In the genomic region with DNA sequence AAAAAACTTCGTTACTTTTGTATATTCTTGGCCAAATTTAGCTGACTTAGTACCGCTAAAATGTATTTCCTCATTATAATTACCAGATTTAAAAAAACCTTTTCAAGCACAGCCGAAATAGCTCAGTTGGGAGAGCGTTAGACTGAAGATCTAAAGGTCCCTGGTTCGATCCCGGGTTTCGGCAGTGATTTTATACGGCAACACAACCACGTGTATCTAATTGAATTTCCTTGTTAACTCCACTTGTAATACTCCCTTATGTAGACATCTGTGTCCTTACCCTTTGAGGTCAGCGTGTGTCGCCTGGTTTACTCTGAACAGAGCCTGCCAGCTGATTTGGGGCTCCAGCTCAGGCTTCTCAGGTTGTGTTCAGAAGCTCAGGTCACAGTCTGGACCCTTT, we compare ENCODE assay signal across 8 mouse cellular contexts. TPM values are rescaled to one million over a fixed set of nuclear protein-coding genes. Genes with fewer than 3 reads are reported as not detected.
DNase-seq lines count a peak whose midpoint lies in the region; ATAC-seq and TF ChIP-seq lines count a peak whose summit lies in the region.

No protein-coding gene starts in this region.

- peak overlapping the region; percentile 38 for H3K4me2 ChIP-seq in hindbrain, postnatal 0 days (ENCODE audit: low read depth, low read length)

- no peaks in the 10 kb centered on the region for H3K36me3 ChIP-seq in hindbrain, postnatal 0 days (ENCODE audit: insufficient read depth, low read length)
- H3K36me3 ChIP-seq in midbrain, embryonic 10.5 days: no peaks in the 10 kb centered on the region

- H3K9me3 ChIP-seq in hindbrain, postnatal 0 days (ENCODE audit: low read length): no peaks in the 10 kb centered on the region
- H3K9me3 ChIP-seq in midbrain, embryonic 10.5 days (replicated peaks): no peaks in the 10 kb centered on the region

- H3K4me1 ChIP-seq in hindbrain, postnatal 0 days (ENCODE audit: insufficient read depth, low read length): 0 out of 2 replicates have a peak, but pooled peaks cover 3% of the 10 kb centered on the region
- H3K4me1 ChIP-seq in midbrain, embryonic 10.5 days: peaks cover 17% of the 10 kb centered on the region

- H3K9ac ChIP-seq in hindbrain, postnatal 0 days (replicated peaks; ENCODE audit: low read length): no peak overlapping the region

- peak overlapping the region; percentile 17 for H3K4me3 ChIP-seq in hindbrain, postnatal 0 days (ENCODE audit: low read length)
- H3K4me3 ChIP-seq in midbrain, embryonic 10.5 days: peak overlapping the region; percentile 41

- no peak for TF ChIP-seq CTCF in hindbrain, postnatal 0 days (IDR thresholded peaks at IDR 0.05; ENCODE audit: low read depth)

- peak overlapping the region; percentile 12; the same call in 1 of the 2 replicates for H3K27ac ChIP-seq in hindbrain, postnatal 0 days
- H3K27ac ChIP-seq in midbrain, embryonic 10.5 days (replicated peaks): no peak overlapping the region

- DNase-seq in layer of hippocampus, adult 11-12 months (ENCODE audit: low spot score): peak; percentile 67
- DNase-seq in layer of hippocampus, adult 9-10 months (ENCODE audit: low spot score): no peak
- peak; percentile 75 to 84 for DNase-seq in cerebellum, postnatal 14 days
- peak; percentile 42 for DNase-seq in gastrocnemius, postnatal 14 days
- peak; percentile 77 for DNase-seq in hindbrain, postnatal 0 days (ENCODE audit: low spot score)
- peak; percentile 51 for DNase-seq in left cerebral cortex, postnatal 4 days
- peak; percentile 73 for DNase-seq in midbrain, embryonic 10.5 days (ENCODE audit: low spot score)
- peak; percentile 38 to 69 for DNase-seq in spleen, adult 18-20 months

- WGBS in hindbrain, postnatal 0 days: 2% methylated on average over 11 of the region's 11 CpGs
- 1% methylated on average over 11 of the region's 11 CpGs for WGBS in midbrain, embryonic 10.5 days

- intact Hi-C loops in gastrocnemius, postnatal 14 days (cut with DNase I; ENCODE audit: low total_unique reads): no loop called here
- intact Hi-C loops in left cerebral cortex, postnatal 4 days (cut with DNase I): loop anchor here (10.0 kb wide), 1 partner anchor 793 kb away; a partner anchor contains a TSS

- H3K27me3 ChIP-seq in hindbrain, postnatal 0 days (ENCODE audit: insufficient read depth, low read length): no peaks in the 10 kb centered on the region
- H3K27me3 ChIP-seq in midbrain, embryonic 10.5 days (ENCODE audit: low read depth, poor library complexity, severe bottlenecking): no peaks in the 10 kb centered on the region; the same call in 1 of the 2 replicates

- peak; percentile 66 for ATAC-seq in hindbrain, postnatal 0 days

RNA-seq across cellular contexts. Expression of a gene that starts 36.4 kb away (rescaled TPM):
- 10 to 100 TPM; 70.8 to 71.5 TPM for total RNA-seq in gastrocnemius, postnatal 14 days (2021)
- 25.5 and 28.0 TPM in 2 replicates for total RNA-seq in hindbrain, postnatal 0 days (2014; rRNA removed)
- 2.5 and 2.6 TPM in 2 replicates for polyA plus RNA-seq in hindbrain, postnatal 0 days (2015; fragmentation: Nextera tagmentation; extraction: Ambion mirVana)
- 10 to 100 TPM; 52.5 to 54.4 TPM for total RNA-seq in left cerebral cortex, postnatal 4 days (2021)
- polyA plus RNA-seq in midbrain, embryonic 10.5 days (2016; fragmentation: Nextera tagmentation; extraction: Ambion mirVana): 2.7 and 2.9 TPM in 2 replicates

RNA-seq across cellular contexts. Expression of a gene that starts 39.0 kb away (rescaled TPM):
- total RNA-seq in gastrocnemius, postnatal 14 days (2021): not detected
- total RNA-seq in hindbrain, postnatal 0 days (2014; rRNA removed): not detected in 2 replicates
- polyA plus RNA-seq in hindbrain, postnatal 0 days (2015; fragmentation: Nextera tagmentation; extraction: Ambion mirVana): not detected in 2 replicates
- not detected for total RNA-seq in left cerebral cortex, postnatal 4 days (2021)
- polyA plus RNA-seq in midbrain, embryonic 10.5 days (2016; fragmentation: Nextera tagmentation; extraction: Ambion mirVana): 0.02 TPM in 1 of 2 replicates, not detected in the other
